Mouse (Mus musculus) adrenal gland, postnatal 10 days (tissue): ENCODE data around the gene Olfr111. TPM values are rescaled to one million over a fixed set of nuclear protein-coding genes. Genes with fewer than 3 reads are reported as not detected.
"Not testable (repeated sequence)": the region's sequence is repeated elsewhere in the genome, so short reads cannot be mapped to it uniquely, and the experiment has no call there.

ENCODE experiments used
- DNase-seq: peaks from one replicate; pipeline ENCODE4 v3.0.0; 2021; ENCODE audit warnings: mixed read lengths
- long read RNA-seq, 2 experiments: library from polyadenylated mRNA; stranded (forward); transcript quantifications; one replicate each; pipeline ENCODE4 v2.0.0; 2021
- total RNA-seq, 2 experiments: library from RNA; stranded (reverse); gene quantifications; 2 replicates each; pipeline ENCODE4 v1.2.3; 2021

Gene Olfr111
- not detected for total RNA-seq
- long read RNA-seq, experiment 1, result 0 reads
- long read RNA-seq, experiment 2, result 0 reads

DNA sequence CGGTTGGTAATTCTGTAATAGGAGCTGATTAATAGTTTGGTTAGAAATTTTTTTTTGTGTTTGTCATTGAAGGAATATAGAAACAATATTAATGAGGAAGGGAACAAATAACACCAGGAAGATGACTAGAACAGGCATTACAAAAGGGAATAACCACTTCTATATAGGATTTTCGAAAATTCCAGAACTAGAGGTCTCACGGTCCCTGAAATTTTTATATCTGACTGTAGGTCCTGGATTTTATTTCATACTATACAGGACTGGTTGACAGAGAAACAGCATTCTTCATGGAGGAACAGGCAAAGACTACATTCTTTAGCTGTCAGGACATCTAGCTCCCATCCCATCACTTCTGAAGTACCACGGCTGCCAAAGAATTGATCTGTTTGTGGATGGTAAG lies at the start of gene Olfr111:
TSS of gene Olfr111 (plus strand) at position 301 of the 400 bp plus-strand sequence.
- DNase-seq, result no peak

- no peak for DNase-seq
Measured at GRCm38 (mm10) chr17:37458616-37459015, 49.2 kb upstream of the Olfr111 start, which contains the start of gene Olfr109. Olfr109 (plus strand) TSS chr17:37458916.

- no peak for DNase-seq
Measured at GRCm38 (mm10) chr17:37483452-37483851, 24.4 kb upstream of the Olfr111 start, which contains the start of gene H2-M2. H2-M2 (minus strand) TSS chr17:37483552.

GRCm38 (mm10) chr17:37491930-37492518 lies 15.8 kb upstream of the Olfr111 start, which contains the start of gene Olfr110:
Olfr110 (plus strand) TSS chr17:37492468.
- no peak for DNase-seq

GRCm38 (mm10) chr17:37524612-37525011 lies 16.8 kb downstream of the Olfr111 start:
- DNase-seq, result not testable (repeated sequence)

DNA sequence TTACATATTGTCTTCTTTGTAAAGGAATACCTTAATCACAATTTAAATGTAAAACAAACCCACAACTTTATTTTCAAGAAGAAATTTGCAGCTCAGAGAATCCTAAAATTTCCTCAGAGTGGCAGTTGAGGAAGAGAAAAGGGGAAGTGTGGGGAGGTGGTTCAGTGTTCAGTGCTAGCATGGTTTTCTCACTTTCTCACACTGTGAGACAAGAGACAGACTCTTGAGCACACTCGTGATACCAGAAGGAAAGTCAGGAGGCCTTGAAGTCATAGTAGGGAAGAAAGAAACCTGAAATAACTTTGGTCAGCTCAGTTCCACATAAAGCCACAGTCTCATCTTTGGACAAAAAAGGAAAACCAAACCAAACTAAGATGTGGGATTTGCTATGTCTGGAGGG lies 17.6 kb downstream of the Olfr111 start:
- DNase-seq, result not testable (repeated sequence)

GRCm38 (mm10) chr17:37535173-37535572 lies 27.3 kb downstream of the Olfr111 start:
- DNase-seq, result no peak

DNA sequence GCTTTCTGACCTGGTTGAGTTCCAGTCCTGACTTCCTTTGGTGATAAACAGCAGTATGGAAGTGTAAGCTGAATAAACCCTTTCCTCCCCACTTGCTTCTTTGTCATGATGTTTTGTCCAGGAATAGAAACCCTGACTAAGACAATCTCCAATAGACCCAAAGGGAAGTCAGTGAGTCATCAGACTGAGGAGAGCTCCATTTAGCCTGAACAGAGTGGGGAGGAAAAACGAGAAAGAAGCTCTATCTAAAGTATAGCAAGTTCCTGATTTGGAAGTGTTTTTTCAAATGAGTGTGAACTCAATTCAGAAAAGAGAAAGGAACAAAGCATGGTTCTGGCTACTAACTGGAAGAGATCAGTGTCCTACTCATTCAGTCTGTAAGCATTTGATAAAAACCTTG lies 30.6 kb downstream of the Olfr111 start:
- DNase-seq, result not testable (repeated sequence)

DNA sequence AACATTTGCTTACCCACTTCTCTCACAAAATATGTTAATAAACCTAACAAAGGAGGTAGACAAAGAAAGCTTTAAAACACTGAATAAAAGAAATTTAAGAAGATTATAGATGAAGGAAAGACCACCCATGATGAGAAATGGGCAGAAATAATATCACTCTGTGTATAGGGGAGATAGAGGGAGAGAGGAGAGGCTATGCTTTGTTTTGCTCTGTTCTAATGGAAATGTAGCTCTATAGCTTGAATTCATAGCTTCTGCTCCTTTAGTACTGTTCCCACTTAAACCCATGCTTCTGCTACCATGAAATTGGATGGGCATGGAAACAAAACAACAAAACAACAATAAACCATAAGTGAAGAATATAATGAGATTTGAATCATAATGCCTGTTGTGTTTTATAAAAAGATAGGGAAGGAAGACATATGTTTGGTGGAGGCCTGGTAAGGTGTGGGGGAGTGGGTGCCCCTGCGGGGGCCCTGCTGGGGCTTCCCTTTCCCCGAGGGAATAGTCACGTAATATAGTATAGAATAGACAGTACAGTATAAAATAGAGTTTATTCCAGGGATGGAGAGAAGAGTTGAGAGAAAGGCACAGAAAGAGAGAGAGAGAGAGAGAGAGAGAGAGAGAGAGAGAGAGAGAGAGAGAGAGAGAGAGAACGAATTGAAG lies 33.8 kb downstream of the Olfr111 start:
- no peak for DNase-seq

DNA sequence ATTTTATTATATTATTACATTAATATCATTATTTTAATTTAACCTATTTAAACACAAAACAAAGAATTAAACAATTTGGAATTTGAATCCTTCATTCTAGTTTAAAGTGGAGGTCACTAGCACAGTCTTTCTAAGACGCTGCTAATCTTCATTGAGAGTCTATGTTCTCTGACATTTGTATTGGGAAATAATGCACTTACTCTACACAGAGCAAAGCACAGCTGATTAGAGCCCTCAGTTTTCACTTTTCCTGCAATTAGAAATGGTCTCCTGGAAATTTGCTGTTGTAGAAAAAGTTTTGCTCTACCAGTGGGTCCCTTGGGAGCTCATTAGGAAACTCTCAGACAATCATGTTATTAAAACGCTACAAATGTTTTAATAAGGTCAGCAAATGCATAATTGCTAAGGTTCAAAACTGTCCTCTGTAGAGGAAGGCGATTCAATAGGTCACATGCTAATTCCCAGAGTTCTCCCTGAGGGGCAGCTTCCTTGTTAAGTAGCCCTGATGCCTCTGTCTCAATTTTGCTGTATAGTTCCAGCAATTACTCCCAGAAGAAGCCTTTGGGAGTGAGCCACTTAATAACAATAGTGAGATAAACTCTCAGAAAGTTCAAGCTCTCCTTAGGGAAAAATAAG lies 36.1 kb downstream of the Olfr111 start:
- no peak for DNase-seq

DNA sequence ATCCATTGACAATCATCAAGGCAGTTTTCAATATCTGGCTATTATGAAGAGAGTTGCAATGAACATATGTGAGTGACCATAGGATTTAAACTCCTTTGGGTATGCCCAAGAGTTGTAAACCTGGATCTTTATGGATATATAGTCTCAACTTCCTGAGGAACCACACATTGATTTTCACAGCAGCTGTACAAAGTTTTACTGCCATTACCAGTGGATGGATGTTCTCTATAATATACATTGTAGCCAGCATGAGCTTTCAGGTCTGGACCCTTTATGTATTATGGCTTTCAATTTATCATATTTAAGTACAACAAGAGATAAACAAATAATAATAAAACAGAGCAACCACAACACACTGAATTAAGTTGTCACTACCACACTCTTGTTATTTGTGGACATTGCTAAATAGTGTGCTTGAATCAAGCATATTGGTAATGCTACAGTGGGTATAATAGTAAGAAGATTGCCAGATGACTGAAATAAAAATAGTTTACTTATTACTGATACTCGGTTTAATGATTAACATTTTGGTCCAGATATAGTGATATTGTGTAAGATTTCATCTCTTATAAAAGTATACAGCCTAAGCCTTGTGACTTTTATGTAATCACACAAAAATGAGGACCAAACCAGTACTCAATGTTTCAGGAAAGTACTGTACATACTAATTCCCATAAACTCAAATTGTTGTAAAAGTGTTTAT lies 51.2 kb downstream of the Olfr111 start:
- DNase-seq, result no peak

DNA sequence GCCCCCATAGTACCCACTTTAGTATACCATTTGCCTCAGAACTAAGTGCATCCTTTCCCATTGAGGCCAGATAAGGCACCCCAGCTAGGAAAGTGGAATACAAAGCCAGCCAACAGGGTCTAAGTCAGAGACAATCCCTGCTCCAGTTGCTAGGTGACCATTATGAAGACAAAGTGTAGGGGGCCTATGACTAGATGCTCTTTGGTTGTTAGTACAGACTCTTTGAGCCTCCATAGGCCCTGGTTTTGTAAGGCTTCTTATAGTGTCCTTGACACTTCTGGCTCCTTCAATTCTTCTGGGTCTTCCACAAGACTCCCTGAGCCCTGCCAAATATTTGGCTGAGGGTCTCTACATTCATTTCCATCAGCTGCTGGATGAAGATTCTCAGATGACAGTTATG lies 61.5 kb downstream of the Olfr111 start, which contains the start of gene Olfr112:
TSS of gene Olfr112 (minus strand) at position 101 of the 400 bp plus-strand sequence.
- DNase-seq, result no peak

DNA sequence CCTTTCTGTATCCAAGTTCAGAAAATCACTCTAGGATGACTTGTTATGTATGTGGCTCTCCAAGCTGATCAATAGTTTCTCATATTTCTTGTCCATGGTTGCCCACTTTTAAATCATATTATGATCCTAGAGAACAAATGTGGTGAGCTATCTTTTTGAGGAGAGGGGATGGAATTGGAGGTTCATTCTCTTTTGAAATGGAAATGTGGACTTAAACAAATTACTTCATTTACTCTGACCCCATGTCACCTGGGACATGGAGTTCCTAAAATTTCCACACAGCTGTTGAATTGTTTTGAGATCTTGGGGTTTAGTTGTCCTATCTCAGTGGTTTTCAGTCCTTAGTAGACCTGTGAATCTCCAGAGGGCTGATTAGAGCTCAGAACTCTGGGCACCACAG lies 69.7 kb downstream of the Olfr111 start, which contains the start of gene Olfr113:
TSS of gene Olfr113 (minus strand) at position 101 of the 400 bp plus-strand sequence.
- no peak for DNase-seq

Other genes starting within 250 kb of the Olfr111 start
- not detected for gene Olfr98, start 244.3 kb upstream of the Olfr111 start, total RNA-seq
- gene H2-M3, start 237.8 kb upstream of the Olfr111 start, total RNA-seq, result 1 to 10 TPM; 4.6 to 5.0 TPM
- not detected for gene Olfr99, start 224.6 kb upstream of the Olfr111 start, total RNA-seq
- not detected for gene Olfr101, start 203.7 kb upstream of the Olfr111 start, total RNA-seq
- not detected for gene Olfr102, start 191.0 kb upstream of the Olfr111 start, total RNA-seq
- not detected for gene Olfr103, start 168.3 kb upstream of the Olfr111 start, total RNA-seq
- gene Olfr104-ps, start 148.4 kb upstream of the Olfr111 start, total RNA-seq, result not detected
- gene Olfr105-ps, start 129.0 kb upstream of the Olfr111 start, total RNA-seq, result not detected
- gene Olfr106-ps, start 117.6 kb upstream of the Olfr111 start, total RNA-seq, result not detected
- not detected for gene Olfr107, start 108.8 kb upstream of the Olfr111 start, total RNA-seq
- gene Olfr108, start 62.5 kb upstream of the Olfr111 start, total RNA-seq, result not detected
- not detected for gene Olfr109, start 49.1 kb upstream of the Olfr111 start, total RNA-seq
- under 1 TPM; 0.36 to 0.60 TPM for gene H2-M2, start 24.5 kb upstream of the Olfr111 start, total RNA-seq
- gene Olfr110, start 15.6 kb upstream of the Olfr111 start, total RNA-seq, result not detected
- gene Olfr112, start 61.4 kb downstream of the Olfr111 start, total RNA-seq, result not detected
- not detected for gene Olfr113, start 69.6 kb downstream of the Olfr111 start, total RNA-seq
- gene Olfr114, start 84.7 kb downstream of the Olfr111 start, total RNA-seq, result not detected
- not detected for gene Olfr115, start 119.1 kb downstream of the Olfr111 start, total RNA-seq
- gene Olfr116, start 119.2 kb downstream of the Olfr111 start, total RNA-seq, result not detected
- gene Olfr117, start 155.8 kb downstream of the Olfr111 start, total RNA-seq, result not detected
- not detected for gene Olfr118, start 159.0 kb downstream of the Olfr111 start, total RNA-seq
- not detected for gene Olfr119, start 188.5 kb downstream of the Olfr111 start, total RNA-seq
- gene Olfr120, start 213.8 kb downstream of the Olfr111 start, total RNA-seq, result not detected
- not detected for gene Olfr121, start 240.8 kb downstream of the Olfr111 start, total RNA-seq